Mouse (Mus musculus) cerebellum, postnatal 4 days (tissue): ENCODE measurements around the gene Plekhg6.

Experiments used
- DNase-seq, 2 experiments: peaks; one replicate each; pipeline ENCODE4 v3.0.0; 2022; ENCODE audit warnings: low spot score in 2 of 2, mixed read lengths in 1 of 2

The Plekhg6 gene

DNA sequence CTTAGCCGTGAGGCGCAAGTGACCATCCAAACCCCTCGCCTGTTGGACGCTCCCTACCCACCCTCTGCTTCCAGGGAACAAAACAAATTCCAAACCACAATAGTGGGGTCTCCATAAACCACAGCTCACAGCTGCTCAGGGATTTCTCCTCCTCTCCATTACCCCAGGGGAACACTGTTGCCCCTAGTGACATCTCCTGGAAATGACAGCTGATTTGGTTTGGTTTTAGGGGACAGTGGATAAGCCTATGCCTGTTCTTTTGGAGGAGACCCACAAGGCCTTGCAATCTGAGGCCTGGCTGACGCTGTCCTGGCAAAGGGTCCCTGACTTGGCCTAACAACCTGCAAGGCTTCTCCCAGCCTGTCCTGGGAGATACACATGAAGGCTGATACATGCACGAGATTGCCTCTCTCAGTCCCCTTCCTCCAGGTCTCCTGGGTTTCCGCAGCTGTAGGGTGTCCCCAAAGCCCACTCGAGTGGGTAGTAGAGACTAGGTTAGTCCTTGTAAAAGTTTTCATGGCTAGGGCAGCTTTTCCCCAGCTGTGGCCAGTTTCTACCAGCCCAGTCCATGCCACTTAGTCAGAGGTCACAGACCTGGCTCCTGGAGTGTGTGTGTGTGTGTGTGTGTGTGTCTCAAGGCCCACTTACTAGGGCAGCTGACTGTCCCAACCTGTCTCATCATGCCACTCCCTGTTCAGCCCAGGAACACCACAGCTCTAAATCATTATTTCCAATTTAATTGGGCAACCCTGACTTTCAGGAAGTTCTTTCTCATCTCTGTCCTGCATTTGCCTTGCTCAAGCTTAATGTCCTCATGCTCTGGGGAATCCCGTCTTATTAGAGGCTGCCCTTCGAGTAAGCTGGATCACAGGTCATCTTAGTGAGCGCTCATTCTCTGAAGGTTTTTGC, 4.7 kb upstream of the Plekhg6 start:
- no peak for DNase-seq

- no peak for DNase-seq
Measured at GRCm38 (mm10) chr6:125382024-125382423, 1.4 kb upstream of the Plekhg6 start.

- DNase-seq: no peak
Measured at GRCm38 (mm10) chr6:125379781-125380180, 812 bp downstream of the Plekhg6 start.

- DNase-seq: no peak
Measured at GRCm38 (mm10) chr6:125378621-125379020, 2.0 kb downstream of the Plekhg6 start.

GRCm38 (mm10) chr6:125377582-125378451, 2.8 kb downstream of the Plekhg6 start:
- no peak for DNase-seq

GRCm38 (mm10) chr6:125377042-125377441, 3.6 kb downstream of the Plekhg6 start:
- no peak for DNase-seq

DNA sequence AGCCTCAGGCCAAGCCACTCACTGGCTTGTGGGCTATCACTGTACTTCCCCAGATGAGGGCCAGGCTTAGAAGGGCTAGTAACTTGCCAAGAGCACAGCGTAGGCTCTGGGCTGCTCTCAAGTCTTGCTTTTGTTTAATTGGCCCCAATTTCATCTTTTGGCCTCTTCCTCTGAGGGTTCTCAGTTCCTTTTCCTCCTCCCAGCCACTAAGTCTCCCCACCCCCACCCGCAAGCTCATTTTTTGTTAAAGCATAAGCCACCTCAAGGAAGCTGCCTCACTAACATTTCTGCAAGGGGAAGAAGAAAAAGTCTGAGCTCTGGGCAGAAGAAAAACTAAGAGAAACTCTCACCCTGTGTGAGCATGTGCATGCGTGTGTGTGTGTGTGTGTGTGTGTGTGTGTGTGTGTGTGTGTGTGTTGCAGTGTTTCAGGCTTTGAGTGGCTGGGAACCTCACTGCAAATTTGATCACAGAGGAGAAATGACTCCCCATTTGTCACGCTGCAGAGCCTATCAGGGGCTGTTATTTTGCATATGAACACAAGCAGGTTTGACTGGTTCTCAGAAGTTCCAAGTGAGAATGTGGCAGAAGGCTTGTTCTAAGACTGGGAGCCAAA, 12.7 kb downstream of the Plekhg6 start:
- no peak for DNase-seq

DNA sequence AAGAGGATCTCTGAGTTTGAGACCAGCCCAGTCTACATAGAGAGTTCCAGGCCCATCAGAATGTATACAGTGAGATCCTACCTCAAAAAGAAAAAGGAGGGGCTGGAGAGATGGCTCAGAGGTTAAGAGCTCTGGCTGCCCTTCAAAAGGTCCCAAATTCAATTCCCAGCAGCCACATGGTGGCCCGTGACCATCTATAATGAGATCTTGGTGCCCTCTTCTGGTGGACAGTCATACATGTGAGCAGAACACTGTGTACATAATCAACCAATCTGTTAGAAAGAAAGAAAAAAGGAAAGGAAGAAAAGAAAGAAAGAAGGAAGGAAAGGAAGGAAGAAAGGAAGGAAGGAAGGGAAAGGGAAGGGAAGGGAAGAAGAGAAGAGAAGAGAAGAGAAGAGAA, 14.5 kb downstream of the Plekhg6 start:
- DNase-seq: no peak

DNA sequence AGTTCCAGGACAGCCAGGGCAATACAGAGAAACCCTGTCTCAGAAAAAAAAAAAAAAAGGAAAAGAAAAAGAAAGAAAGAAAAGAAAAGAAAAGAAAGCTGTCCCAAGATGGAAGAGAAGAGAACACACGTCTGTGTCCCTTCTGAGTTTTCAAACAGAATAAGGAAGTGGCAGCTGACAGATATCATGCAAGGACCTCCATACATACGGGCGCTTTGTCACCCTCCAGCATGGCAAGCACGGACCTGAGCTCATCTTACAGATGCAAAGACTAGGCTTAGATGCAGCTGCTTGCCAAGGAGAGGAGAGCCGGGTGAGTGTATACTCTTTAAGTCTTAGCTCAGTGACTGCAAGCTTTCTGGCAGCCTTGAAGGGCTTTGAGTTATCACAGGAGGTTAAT, 15.1 kb downstream of the Plekhg6 start:
- no peak for DNase-seq

GRCm38 (mm10) chr6:125364448-125364847, 16.1 kb downstream of the Plekhg6 start:
- DNase-seq: no peak

DNA sequence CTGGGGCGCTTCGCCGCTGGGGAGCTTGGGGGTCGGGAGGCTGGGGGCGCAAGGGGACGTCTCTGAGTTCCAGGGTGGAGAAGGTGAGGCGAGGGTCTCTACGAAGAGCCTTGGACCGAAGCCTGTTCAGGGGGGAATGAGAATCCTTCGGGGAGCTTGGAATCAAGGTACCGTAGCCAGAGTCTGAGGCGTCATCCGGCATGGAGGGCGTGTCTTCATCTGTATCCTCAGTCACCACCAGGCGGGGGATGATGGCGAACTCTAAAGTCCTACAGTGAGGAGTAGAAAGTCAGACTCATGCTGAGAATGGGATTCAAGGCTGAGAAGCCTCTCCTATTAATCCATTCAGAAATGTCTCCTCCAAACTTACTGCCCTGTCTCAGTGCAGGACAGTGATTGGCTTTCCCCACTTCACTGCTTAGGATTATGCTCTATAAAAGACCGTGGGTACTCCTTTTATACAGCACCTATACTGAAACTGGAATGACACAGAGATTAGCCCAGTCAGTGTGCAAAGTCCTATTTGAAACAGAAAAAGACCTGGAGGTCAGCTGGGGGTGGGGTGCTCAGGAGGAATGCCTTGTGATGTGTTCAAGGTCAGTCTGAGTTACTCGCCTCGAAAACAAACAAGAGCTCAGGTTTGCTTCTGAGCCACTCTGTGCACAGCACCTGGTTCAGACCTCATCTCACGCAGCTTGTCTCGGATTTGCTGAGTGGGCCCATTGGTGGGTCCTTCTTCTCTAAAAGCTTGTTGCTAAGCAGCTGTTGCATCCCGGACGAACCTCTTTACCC, 16.9 kb downstream of the Plekhg6 start:
- DNase-seq: no peak

DNA sequence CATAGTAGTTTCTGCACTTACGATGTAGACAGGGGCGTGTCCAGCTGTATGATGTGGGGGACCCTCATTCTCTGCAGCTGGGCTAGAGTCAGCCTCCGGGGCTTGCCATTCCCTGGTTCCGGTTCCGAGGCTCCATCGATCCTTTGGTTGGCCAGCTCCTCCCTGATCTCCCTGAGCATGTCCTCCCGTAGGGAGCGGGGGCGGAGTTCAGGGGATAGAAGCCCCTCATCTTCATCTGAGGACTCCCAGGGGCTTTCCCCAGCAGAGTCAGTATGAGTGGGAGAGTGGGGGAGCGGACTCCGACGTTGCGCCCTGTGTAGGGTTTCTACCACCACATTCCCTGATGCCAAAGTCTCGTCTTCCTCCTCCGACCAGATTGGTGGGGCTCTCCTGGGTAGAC, 17.6 kb downstream of the Plekhg6 start:
- DNase-seq: no peak

DNA sequence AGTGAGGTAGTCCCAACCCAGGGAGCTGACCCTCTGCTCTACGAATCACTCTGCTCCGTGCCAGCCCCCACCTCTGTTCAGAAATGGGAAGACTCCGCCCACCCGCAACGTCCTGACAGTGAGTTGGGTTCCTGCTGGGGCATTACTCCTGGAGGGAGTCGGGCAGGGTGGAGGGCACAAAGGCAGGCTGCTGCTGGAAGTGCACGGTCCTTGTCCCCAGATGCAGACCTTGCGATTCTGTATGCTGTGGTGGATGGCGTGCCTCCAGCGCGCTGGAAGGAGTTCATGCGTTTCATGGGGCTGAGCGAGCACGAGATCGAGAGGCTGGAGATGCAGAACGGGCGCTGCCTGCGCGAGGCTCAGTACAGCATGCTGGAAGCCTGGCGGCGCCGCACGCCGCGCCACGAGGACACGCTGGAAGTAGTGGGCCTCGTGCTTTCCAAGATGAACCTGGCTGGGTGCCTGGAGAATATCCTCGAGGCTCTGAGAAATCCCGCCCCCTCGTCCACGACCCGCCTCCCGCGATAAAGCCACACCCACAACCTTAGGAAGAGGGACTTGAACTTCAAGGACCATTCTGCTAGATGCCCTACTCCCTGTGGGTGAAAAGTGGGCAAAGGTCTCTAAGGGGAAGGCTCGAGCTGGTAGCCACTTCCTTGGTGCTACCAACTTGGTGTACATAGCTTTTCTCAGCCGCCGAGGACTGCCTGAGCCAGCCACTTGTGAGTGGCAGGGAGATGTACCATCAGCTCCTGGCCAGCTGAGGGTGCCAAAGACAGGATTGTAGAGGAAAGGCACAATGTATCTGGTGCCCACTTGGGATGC, 18.9 kb downstream of the Plekhg6 start:
- DNase-seq: peak in 1 of 2 experiments; percentile 41

- DNase-seq: no peak
Measured at GRCm38 (mm10) chr6:125360846-125361245, 19.7 kb downstream of the Plekhg6 start.

DNA sequence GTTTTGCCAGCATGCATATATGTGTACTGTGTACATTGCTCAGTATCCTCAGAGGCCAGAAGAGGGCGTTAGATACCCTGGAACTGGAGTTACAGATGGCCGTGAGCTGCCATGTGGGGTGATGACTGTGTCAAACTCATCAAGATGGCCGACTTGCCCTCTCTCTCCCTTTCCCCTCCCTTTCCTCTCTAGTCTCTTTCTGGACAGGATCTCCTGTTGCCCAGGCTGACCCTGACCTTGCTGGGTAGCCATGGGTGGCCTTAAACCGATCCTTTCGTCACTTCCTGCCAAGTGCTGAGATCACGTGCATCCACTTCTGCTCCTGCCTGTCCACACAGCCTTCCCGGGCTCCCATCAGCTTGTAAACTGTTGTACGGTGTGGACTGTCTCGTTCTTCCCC, 20.6 kb downstream of the Plekhg6 start:
- DNase-seq: no peak

DNA sequence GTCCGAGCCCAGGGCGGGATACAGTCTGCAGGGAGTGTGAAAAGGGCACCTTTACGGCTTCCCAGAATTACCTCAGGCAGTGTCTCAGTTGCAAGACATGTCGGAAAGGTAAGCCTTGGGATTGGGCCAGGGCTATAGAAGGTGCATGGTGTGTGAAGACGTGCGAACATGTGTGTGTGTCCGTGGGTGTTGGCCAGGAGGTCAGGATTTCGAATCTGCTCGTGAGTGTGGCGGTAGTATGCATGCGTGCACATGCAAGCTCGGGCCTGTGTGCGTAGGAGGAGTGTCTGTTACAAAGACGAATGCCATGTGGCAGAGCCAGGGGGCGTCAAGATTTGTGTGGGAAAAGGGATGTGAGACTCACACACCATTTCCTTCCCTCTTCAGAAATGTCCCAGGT, 23.3 kb downstream of the Plekhg6 start:
- DNase-seq: no peak

GRCm38 (mm10) chr6:125356264-125356663, 24.3 kb downstream of the Plekhg6 start:
- no peak for DNase-seq

DNA sequence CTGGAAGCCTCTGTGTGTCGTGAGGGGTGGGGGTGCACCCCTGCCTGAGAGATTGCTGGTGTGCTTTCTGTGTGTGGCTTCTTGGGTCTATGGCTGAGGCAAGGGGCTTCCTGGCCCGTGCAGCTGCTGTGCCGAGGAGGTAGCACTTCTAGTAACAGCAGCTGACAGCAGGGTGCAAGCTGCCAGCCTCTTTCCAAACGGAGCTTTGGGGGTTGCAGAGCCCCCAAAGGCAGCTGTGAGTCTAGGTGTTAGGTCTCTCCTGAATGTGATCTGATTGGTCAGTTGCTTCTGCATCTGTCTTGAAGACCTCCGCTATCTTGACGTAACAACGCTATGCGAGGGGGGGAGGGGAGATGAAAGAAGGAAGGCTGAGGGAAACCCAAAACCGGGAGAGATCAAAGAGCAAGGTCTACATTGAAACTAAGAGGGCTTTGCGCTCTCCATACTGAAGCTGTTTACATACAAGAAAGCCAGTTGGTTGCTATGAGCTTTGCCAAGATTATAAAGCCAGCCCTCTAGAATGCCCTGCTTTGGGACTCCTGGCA, 25.3 kb downstream of the Plekhg6 start:
- DNase-seq: no peak

DNA sequence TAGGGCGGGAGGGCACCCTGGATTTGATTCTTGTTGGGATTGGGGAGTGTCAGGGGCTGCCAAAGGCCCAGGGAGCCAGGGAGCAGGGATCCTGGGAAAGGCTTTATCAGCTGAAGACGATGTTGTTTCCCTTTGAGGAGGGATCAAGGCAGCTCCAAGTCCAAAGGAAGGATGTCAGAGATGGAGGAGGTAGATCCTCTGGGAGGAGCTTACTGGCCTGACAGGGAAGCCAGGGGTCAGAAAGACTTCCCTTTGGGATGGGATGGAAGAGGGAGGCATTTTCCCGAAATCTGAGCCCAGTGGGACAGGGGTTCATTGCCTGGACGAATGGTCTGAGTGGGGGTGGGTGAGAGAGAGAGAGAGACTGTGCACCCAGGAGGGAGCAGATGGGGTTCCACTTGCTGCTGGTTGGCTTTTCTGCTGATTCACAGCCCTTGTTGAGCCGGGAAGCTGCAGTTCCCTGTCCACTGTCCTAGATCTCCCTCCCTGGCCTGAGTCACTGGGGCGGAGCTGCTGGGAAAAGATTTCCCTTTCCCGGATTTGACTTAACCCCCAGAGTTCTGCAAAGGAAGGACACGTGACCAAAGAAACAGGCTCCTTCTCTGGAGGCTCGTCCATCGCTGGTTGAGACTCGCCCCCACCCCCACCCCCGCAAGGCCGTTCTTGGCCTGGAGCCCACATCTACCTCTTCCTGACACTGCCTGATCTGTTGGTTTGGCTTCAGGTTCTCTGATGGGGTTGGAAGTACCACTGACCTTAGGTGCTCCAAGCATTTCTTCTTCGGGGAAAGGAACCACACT, 26.0 kb downstream of the Plekhg6 start:
- no peak for DNase-seq
